Mouse (Mus musculus) liver, embryonic 15.5 days (tissue): ENCODE results near the gene Zfp827. TPM values are rescaled to one million over a fixed set of nuclear protein-coding genes. Genes with fewer than 3 reads are reported as not detected.

Experiments
- ATAC-seq: fragments of 200-750 bp; cut with Nextera tagmentation; 2 replicates; pipeline ENCODE4 v1.8.0; 2017; ENCODE audit warnings: moderate number of reproducible peaks, mild to moderate bottlenecking, moderate library complexity; ENCODE audit not compliant: insufficient read depth
- H3K27ac ChIP-seq: fragments of 300-500 bp; sonication (generic); replicated peaks from 2 replicates; pipeline ENCODE4 v1.5.1; 2015; ENCODE audit warnings: mild to moderate bottlenecking, inconsistent platforms
- H3K27me3 ChIP-seq: fragments of 300-500 bp; sonication (generic); 2 replicates; pipeline ENCODE4 v1.6.1; 2015; ENCODE audit warnings: mild to moderate bottlenecking, inconsistent platforms
- H3K36me3 ChIP-seq: fragments of 300-500 bp; sonication (generic); replicated peaks from 2 replicates; pipeline ENCODE4 v1.6.1; 2015; ENCODE audit warnings: moderate library complexity, mild to moderate bottlenecking, inconsistent platforms
- H3K4me1 ChIP-seq: fragments of 300-500 bp; sonication (generic); replicated peaks from 2 replicates; pipeline ENCODE4 v1.6.1; 2015; ENCODE audit warnings: inconsistent platforms
- H3K4me2 ChIP-seq: fragments of 300-500 bp; sonication (generic); 2 replicates; pipeline ENCODE4 v1.6.1; 2015; ENCODE audit warnings: moderate library complexity, mild to moderate bottlenecking, inconsistent platforms
- H3K4me3 ChIP-seq: fragments of 300-500 bp; sonication (generic); replicated peaks from 2 replicates; pipeline ENCODE4 v1.5.1; 2015; ENCODE audit warnings: mild to moderate bottlenecking, inconsistent platforms
- H3K9ac ChIP-seq: fragments of 300-500 bp; sonication (generic); 2 replicates; pipeline ENCODE4 v1.6.1; 2015; ENCODE audit warnings: moderate library complexity, mild to moderate bottlenecking, inconsistent platforms
- H3K9me3 ChIP-seq: fragments of 300-500 bp; sonication (generic); replicated peaks from 2 replicates; pipeline ENCODE4 v1.6.1; 2016; ENCODE audit warnings: inconsistent platforms
- WGBS: fragments of 180-500 bp; shearing (Covaris S2); methylation state at CpG from one replicate; pipeline ENCODE4 v1.1.7; 2015; ENCODE audit warnings: mixed read lengths; ENCODE audit not compliant: insufficient replicate concordance; 5-methylcytosine and 5-hydroxymethylcytosine counted together
- polyA plus RNA-seq: library from polyadenylated mRNA; unstranded; fragments of >200 nt; fragmentation: Nextera tagmentation; extraction: Ambion mirVana; gene quantifications from 2 replicates; pipeline ENCODE4 v1.2.1, GENCODE M21; 2015

Gene Zfp827
- polyA plus RNA-seq, 1 experiment from 2014 or later, result 0.47 TPM

GRCm38 (mm10) chr8:79084359-79084820 lies 56.2 kb downstream of the Zfp827 start:
- Histone ChIP-seq H3K36me3 (no peaks in the 10 kb centered on the region), H3K4me3 (no peak overlapping the region), H3K27ac (no peak overlapping the region), H3K9me3 (no peaks in the 10 kb centered on the region), H3K9ac (no peak overlapping the region), H3K4me2 (no peak overlapping the region), H3K27me3 (no peaks in the 10 kb centered on the region), H3K4me1 (peaks cover 7% of the 10 kb centered on the region; the same call in 1 of the 2 replicates)
- 70% methylated on average over 3 of the region's 3 CpGs for WGBS
- no peak for ATAC-seq

GRCm38 (mm10) chr8:79094422-79094821 lies 66.2 kb downstream of the Zfp827 start:
- H3K36me3 ChIP-seq, result no peaks in the 10 kb centered on the region
- ATAC-seq, result no peak
- no peaks in the 10 kb centered on the region for H3K27me3 ChIP-seq
- H3K9ac ChIP-seq, result no peak overlapping the region
- no peak overlapping the region for H3K4me2 ChIP-seq
- 78% methylated on average over 4 of the region's 4 CpGs for WGBS
- H3K4me1 ChIP-seq, result no peaks in the 10 kb centered on the region
- no peaks in the 10 kb centered on the region for H3K9me3 ChIP-seq
- no peak overlapping the region for H3K27ac ChIP-seq
- no peak overlapping the region for H3K4me3 ChIP-seq

- Histone ChIP-seq H3K27ac (no peak overlapping the region), H3K9me3 (no peaks in the 10 kb centered on the region), H3K36me3 (no peaks in the 10 kb centered on the region), H3K4me3 (no peak overlapping the region), H3K9ac (no peak overlapping the region), H3K4me1 (no peaks in the 10 kb centered on the region), H3K27me3 (no peaks in the 10 kb centered on the region), H3K4me2 (no peak overlapping the region)
- ATAC-seq, result no peak
- WGBS, result 77% methylated on average over 7 of the region's 7 CpGs
These were observed 66.9 kb downstream of the Zfp827 start for GRCm38 (mm10) chr8:79095162-79095561.

GRCm38 (mm10) chr8:79096970-79097369 lies 68.7 kb downstream of the Zfp827 start:
- Histone ChIP-seq H3K36me3 (no peaks in the 10 kb centered on the region), H3K4me2 (no peak overlapping the region), H3K27ac (no peak overlapping the region), H3K4me1 (no peaks in the 10 kb centered on the region), H3K9me3 (no peaks in the 10 kb centered on the region), H3K4me3 (no peak overlapping the region), H3K9ac (no peak overlapping the region), H3K27me3 (no peaks in the 10 kb centered on the region)
- 70% methylated on average over 11 of the region's 11 CpGs for WGBS
- no peak for ATAC-seq

- no peak overlapping the region for H3K4me3 ChIP-seq
- no peak overlapping the region for H3K27ac ChIP-seq
- H3K9ac ChIP-seq, result no peak overlapping the region
- no peak overlapping the region for H3K4me2 ChIP-seq
- no peaks in the 10 kb centered on the region for H3K4me1 ChIP-seq
- no peaks in the 10 kb centered on the region for H3K36me3 ChIP-seq
- no peak for ATAC-seq
- WGBS, result 69% methylated on average over 4 of the region's 4 CpGs
- no peaks in the 10 kb centered on the region for H3K9me3 ChIP-seq
- no peaks in the 10 kb centered on the region for H3K27me3 ChIP-seq
These were observed 74.5 kb downstream of the Zfp827 start for GRCm38 (mm10) chr8:79102707-79103106.

GRCm38 (mm10) chr8:79103185-79103878 lies 75.1 kb downstream of the Zfp827 start:
- no peak overlapping the region for H3K9ac ChIP-seq
- no peaks in the 10 kb centered on the region for H3K9me3 ChIP-seq
- H3K27me3 ChIP-seq, result no peaks in the 10 kb centered on the region
- ATAC-seq, result no peak
- H3K4me2 ChIP-seq, result no peak overlapping the region
- no peak overlapping the region for H3K27ac ChIP-seq
- no peak overlapping the region for H3K4me3 ChIP-seq
- WGBS, result 57% methylated on average over 14 of the region's 14 CpGs
- H3K4me1 ChIP-seq, result no peaks in the 10 kb centered on the region
- no peaks in the 10 kb centered on the region for H3K36me3 ChIP-seq

GRCm38 (mm10) chr8:79103923-79104580 lies 75.8 kb downstream of the Zfp827 start:
- H3K9ac ChIP-seq, result no peak overlapping the region
- H3K4me2 ChIP-seq, result no peak overlapping the region
- no peaks in the 10 kb centered on the region for H3K36me3 ChIP-seq
- H3K27me3 ChIP-seq, result no peaks in the 10 kb centered on the region
- H3K9me3 ChIP-seq, result no peaks in the 10 kb centered on the region
- no peaks in the 10 kb centered on the region for H3K4me1 ChIP-seq
- H3K27ac ChIP-seq, result no peak overlapping the region
- no peak overlapping the region for H3K4me3 ChIP-seq
- WGBS, result 51% methylated on average over 9 of the region's 9 CpGs
- no peak for ATAC-seq

GRCm38 (mm10) chr8:79104634-79105033 lies 76.4 kb downstream of the Zfp827 start:
- H3K9me3 ChIP-seq, result no peaks in the 10 kb centered on the region
- no peak for ATAC-seq
- H3K27me3 ChIP-seq, result no peaks in the 10 kb centered on the region
- WGBS, result 62% methylated on average over 9 of the region's 9 CpGs
- H3K4me1 ChIP-seq, result no peaks in the 10 kb centered on the region
- no peaks in the 10 kb centered on the region for H3K36me3 ChIP-seq
- H3K27ac ChIP-seq, result no peak overlapping the region
- H3K4me3 ChIP-seq, result no peak overlapping the region
- no peak overlapping the region for H3K4me2 ChIP-seq
- H3K9ac ChIP-seq, result no peak overlapping the region

- no peak overlapping the region for H3K9ac ChIP-seq
- H3K4me2 ChIP-seq, result no peak overlapping the region
- no peak for ATAC-seq
- H3K27me3 ChIP-seq, result no peaks in the 10 kb centered on the region
- no peak overlapping the region for H3K4me3 ChIP-seq
- 68% methylated on average over 10 of the region's 10 CpGs for WGBS
- H3K27ac ChIP-seq, result no peak overlapping the region
- no peaks in the 10 kb centered on the region for H3K36me3 ChIP-seq
- no peaks in the 10 kb centered on the region for H3K4me1 ChIP-seq
- no peaks in the 10 kb centered on the region for H3K9me3 ChIP-seq
These were observed 76.9 kb downstream of the Zfp827 start for GRCm38 (mm10) chr8:79105186-79105585.

GRCm38 (mm10) chr8:79111461-79111860 lies 83.2 kb downstream of the Zfp827 start:
- H3K27me3 ChIP-seq, result no peaks in the 10 kb centered on the region
- H3K9me3 ChIP-seq, result no peaks in the 10 kb centered on the region
- no peak overlapping the region for H3K27ac ChIP-seq
- H3K4me3 ChIP-seq, result no peak overlapping the region
- no peak overlapping the region for H3K4me2 ChIP-seq
- H3K9ac ChIP-seq, result no peak overlapping the region
- 68% methylated on average over 8 of the region's 8 CpGs for WGBS
- no peaks in the 10 kb centered on the region; the same call in 1 of the 2 replicates for H3K4me1 ChIP-seq
- no peak for ATAC-seq
- no peaks in the 10 kb centered on the region for H3K36me3 ChIP-seq

GRCm38 (mm10) chr8:79112480-79112879 lies 84.2 kb downstream of the Zfp827 start:
- no peaks in the 10 kb centered on the region; the same call in 1 of the 2 replicates for H3K4me1 ChIP-seq
- H3K4me3 ChIP-seq, result no peak overlapping the region
- no peak for ATAC-seq
- H3K4me2 ChIP-seq, result no peak overlapping the region
- no peaks in the 10 kb centered on the region for H3K9me3 ChIP-seq
- H3K27me3 ChIP-seq, result no peaks in the 10 kb centered on the region
- H3K9ac ChIP-seq, result no peak overlapping the region
- WGBS, result 68% methylated on average over 18 of the region's 18 CpGs
- no peak overlapping the region for H3K27ac ChIP-seq
- H3K36me3 ChIP-seq, result no peaks in the 10 kb centered on the region
